Mouse (Mus musculus) hindbrain, postnatal 0 days (tissue): Measurements from ENCODE around the gene Zscan25. TPM values are rescaled to one million over a fixed set of nuclear protein-coding genes. Genes with fewer than 3 reads are reported as not detected.
"Not testable (repeated sequence)": the region's sequence is repeated elsewhere in the genome, so short reads cannot be mapped to it uniquely, and the experiment has no call there.

Source experiments
- ATAC-seq: fragments of 200-750 bp; cut with Nextera tagmentation; 2 replicates; pipeline ENCODE4 v1.8.0; 2017; ENCODE audit warnings: mild to moderate bottlenecking, moderate TSS enrichment, moderate library complexity
- DNase-seq: peaks from one replicate; pipeline ENCODE4 v3.0.0-alpha.2; 2015; ENCODE audit warnings: low spot score
- H3K27ac ChIP-seq: fragments of 300-500 bp; sonication (generic); 2 replicates; pipeline ENCODE4 v1.5.1; 2014; ENCODE audit warnings: mild to moderate bottlenecking
- H3K27me3 ChIP-seq: fragments of 300-500 bp; sonication (generic); 2 replicates; pipeline ENCODE4 v1.6.1; 2014; ENCODE audit warnings: low read length, mixed read lengths; ENCODE audit not compliant: insufficient read depth
- H3K36me3 ChIP-seq: fragments of 300-500 bp; sonication (generic); 2 replicates; pipeline ENCODE4 v1.6.1; 2014; ENCODE audit warnings: low read length, mixed read lengths; ENCODE audit not compliant: insufficient read depth
- H3K4me1 ChIP-seq: fragments of 300-500 bp; sonication (generic); 2 replicates; pipeline ENCODE4 v1.6.1; 2014; ENCODE audit warnings: antibody characterized with exemption, low read length, mixed read lengths; ENCODE audit not compliant: insufficient read depth
- H3K4me2 ChIP-seq: fragments of 300-500 bp; sonication (generic); 2 replicates; pipeline ENCODE4 v1.6.1; 2014; ENCODE audit warnings: low read depth, mild to moderate bottlenecking, low read length, moderate library complexity, mixed read lengths
- H3K4me3 ChIP-seq: fragments of 300-500 bp; sonication (generic); 2 replicates; pipeline ENCODE4 v1.5.1; 2014; ENCODE audit warnings: low read length
- H3K9ac ChIP-seq: fragments of 300-500 bp; sonication (generic); replicated peaks from 2 replicates; pipeline ENCODE4 v1.6.1; 2014; ENCODE audit warnings: mild to moderate bottlenecking, low read length, moderate library complexity, mixed read lengths
- H3K9me3 ChIP-seq: fragments of 300-500 bp; sonication (generic); 2 replicates; pipeline ENCODE4 v1.6.1; 2016; ENCODE audit warnings: low read length, mixed read lengths
- CTCF ChIP-seq: IDR thresholded peaks from 2 replicates; pipeline ENCODE4 v1.5.1; 2016; ENCODE audit warnings: antibody characterized with exemption, control low read depth, low read depth
- WGBS: fragments of 180-500 bp; shearing (Covaris S2); extraction: QIAGEN DNeasy Blood & Tissue Kit; methylation state at CpG from one replicate; pipeline ENCODE4 v1.1.7; 2014; 5-methylcytosine and 5-hydroxymethylcytosine counted together
- polyA plus RNA-seq: library from polyadenylated mRNA; unstranded; fragments of >200 nt; fragmentation: Nextera tagmentation; extraction: Ambion mirVana; gene quantifications from 2 replicates; pipeline ENCODE4 v1.2.1, GENCODE M21; 2015
- total RNA-seq: library from RNA; depleted of rRNA; stranded (reverse); fragments of >200 nt; gene quantifications from 2 replicates; pipeline ENCODE4 v1.2.3, GENCODE M21; 2014; rRNA removed

The Zscan25 gene
- total RNA-seq (21.2 and 25.5 TPM in 2 replicates), polyA plus RNA-seq (0.83 and 0.92 TPM in 2 replicates)

- Histone ChIP-seq H3K4me1 (no peaks in the 10 kb centered on the region), H3K4me2 (peak within 1 kb of the TSS; percentile 78), H3K9me3 (no peaks in the 10 kb centered on the region), H3K9ac (peak within 1 kb of the TSS; percentile 96), H3K27me3 (no peaks in the 10 kb centered on the region), H3K36me3 (peaks cover 22% of the 10 kb centered on the region; the same call in 1 of the 2 replicates), H3K27ac (peak within 1 kb of the TSS; percentile 92), H3K4me3 (peak within 1 kb of the TSS; percentile 87)
- under 1% methylated on average over 50 of the region's 50 CpGs for WGBS
- TF ChIP-seq CTCF = no peak
- ATAC-seq (peak; percentile 98), DNase-seq (peak; percentile 96)
These were observed at the start of gene Zscan25 for GRCm38 (mm10) chr5:145280371-145281143. Gene Zscan25 (plus strand): TSS chr5:145280500.

GRCm38 (mm10) chr5:145230641-145231040 lies 49.7 kb upstream of the Zscan25 start:
- TF ChIP-seq CTCF = no peak
- Histone ChIP-seq H3K4me1 (peaks cover 8% of the 10 kb centered on the region; the same call in 1 of the 2 replicates), H3K9me3 (no peaks in the 10 kb centered on the region), H3K4me2 (peak overlapping the region; percentile 84), H3K9ac (no peak overlapping the region; the same call in 1 of the 2 replicates), H3K4me3 (peak overlapping the region; percentile 100; the same call in 1 of the 2 replicates), H3K36me3 (peaks cover 20% of the 10 kb centered on the region; the same call in 1 of the 2 replicates), H3K27ac (peak overlapping the region; percentile 96; the same call in 1 of the 2 replicates), H3K27me3 (no peaks in the 10 kb centered on the region)
- no peak for DNase-seq
- ATAC-seq = no peak
- WGBS = 87% methylated on average over 4 of the region's 4 CpGs

GRCm38 (mm10) chr5:145231367-145231871 lies 48.9 kb upstream of the Zscan25 start, which contains the start of gene Zfp655:
Gene Zfp655 (plus strand): TSS chr5:145231715.
- under 1% methylated on average over 41 of the region's 42 CpGs for WGBS
- H3K9ac ChIP-seq = peak within 1 kb of the TSS; percentile 98
- peak; percentile 99 for ATAC-seq
- peak within 1 kb of the TSS; percentile 84 for H3K4me2 ChIP-seq
- H3K27ac ChIP-seq = peak within 1 kb of the TSS; percentile 96
- no peaks in the 10 kb centered on the region for H3K27me3 ChIP-seq
- no peak for TF ChIP-seq CTCF
- peaks cover 8% of the 10 kb centered on the region; the same call in 1 of the 2 replicates for H3K4me1 ChIP-seq
- no peaks in the 10 kb centered on the region for H3K9me3 ChIP-seq
- peak within 1 kb of the TSS; percentile 100 for H3K4me3 ChIP-seq
- H3K36me3 ChIP-seq = peaks cover 23% of the 10 kb centered on the region; the same call in 1 of the 2 replicates
- DNase-seq = peak; percentile 98

- DNase-seq = no peak
- Histone ChIP-seq H3K27ac (peak overlapping the region; percentile 96), H3K27me3 (no peaks in the 10 kb centered on the region), H3K4me1 (peaks cover 8% of the 10 kb centered on the region; the same call in 1 of the 2 replicates), H3K4me2 (peak overlapping the region; percentile 84), H3K9me3 (no peaks in the 10 kb centered on the region), H3K4me3 (peak overlapping the region; percentile 100), H3K9ac (peak overlapping the region; percentile 98), H3K36me3 (peaks cover 25% of the 10 kb centered on the region)
- ATAC-seq = no peak
- TF ChIP-seq CTCF = no peak
- WGBS = under 1% methylated on average over 49 of the region's 49 CpGs
These were observed 48.3 kb upstream of the Zscan25 start for GRCm38 (mm10) chr5:145231893-145232411.

GRCm38 (mm10) chr5:145234636-145235035 lies 45.7 kb upstream of the Zscan25 start:
- Histone ChIP-seq H3K27ac (no peak overlapping the region), H3K36me3 (peaks cover 45% of the 10 kb centered on the region), H3K27me3 (no peaks in the 10 kb centered on the region), H3K4me3 (no peak overlapping the region), H3K4me2 (no peak overlapping the region), H3K9ac (no peak overlapping the region), H3K4me1 (peaks cover 8% of the 10 kb centered on the region; the same call in 1 of the 2 replicates), H3K9me3 (no peaks in the 10 kb centered on the region)
- ATAC-seq (no peak), DNase-seq (peak; percentile 68)
- TF ChIP-seq CTCF = peak; percentile 74

- no peaks in the 10 kb centered on the region for H3K9me3 ChIP-seq
- H3K27me3 ChIP-seq = no peaks in the 10 kb centered on the region
- H3K9ac ChIP-seq = no peak overlapping the region
- DNase-seq (no peak), ATAC-seq (no peak)
- no peak overlapping the region for H3K4me2 ChIP-seq
- H3K36me3 ChIP-seq = peaks cover 16% of the 10 kb centered on the region
- H3K4me3 ChIP-seq = no peak overlapping the region
- no peaks in the 10 kb centered on the region for H3K4me1 ChIP-seq
- 93% methylated on average over 3 of the region's 3 CpGs for WGBS
- H3K27ac ChIP-seq = no peak overlapping the region
- TF ChIP-seq CTCF = no peak
These were observed 30.8 kb upstream of the Zscan25 start for GRCm38 (mm10) chr5:145249520-145249919.

GRCm38 (mm10) chr5:145273568-145273967 lies 6.7 kb upstream of the Zscan25 start:
- not testable (repeated sequence) for H3K27me3 ChIP-seq, H3K4me2 ChIP-seq, DNase-seq, H3K9ac ChIP-seq, H3K4me3 ChIP-seq, H3K27ac ChIP-seq, H3K36me3 ChIP-seq, H3K4me1 ChIP-seq, H3K9me3 ChIP-seq, ATAC-seq
- 83% methylated on average over 2 of the region's 2 CpGs for whole genome bisulfite sequencing
